In genomic region chr5:144231410-144231809, GRCm38 (mm10) we compare ENCODE assay signal across 14 mouse cellular contexts. TPM values are rescaled to one million over a fixed set of nuclear protein-coding genes. Genes with fewer than 3 reads are reported as not detected.
DNase-seq lines count a peak whose midpoint lies in the region; ATAC-seq and TF ChIP-seq lines count a peak whose summit lies in the region.
"Had no signal": no experiment of that assay in that cellular context is flagged by ENCODE, and none has a peak within 500 bp of the region (broad histone marks: within the 10 kb centered on the region; RNA-seq: fewer than 3 reads in every experiment).

No protein-coding gene starts in this region.

- H3K4me1 ChIP-seq in forebrain, postnatal 0 days (ENCODE audit: insufficient read depth) = no peaks in the 10 kb centered on the region
- H3K4me1 ChIP-seq in forebrain, embryonic 12.5 days = no peaks in the 10 kb centered on the region
- peaks cover 3% of the 10 kb centered on the region; the same call in 1 of the 2 replicates for H3K4me1 ChIP-seq in lung, adult 2 months (ENCODE audit: control insufficient read depth, insufficient read depth, low read length)
- H3K4me1 ChIP-seq: heart, embryonic 13.5 days; liver, embryonic 15.5 days had no signal

- no peak for ATAC-seq in forebrain, postnatal 0 days
- no peak for ATAC-seq in forebrain, embryonic 12.5 days (ENCODE audit: low FRiP score)
- ATAC-seq in neutrophil, adult 5-6 weeks (ENCODE audit: extremely low read depth, insufficient number of reproducible peaks, low FRiP score, poor library complexity, severe bottlenecking) = peak; percentile 74
- ATAC-seq: forebrain, embryonic 14.5 days had no signal

- no peak overlapping the region for H3K27ac ChIP-seq in forebrain, postnatal 0 days (ENCODE audit: low read depth, low read length)
- no peak overlapping the region for H3K27ac ChIP-seq in forebrain, embryonic 12.5 days
- H3K27ac ChIP-seq: heart, embryonic 13.5 days; liver, embryonic 15.5 days had no signal

- DNase-seq in forebrain, postnatal 0 days = no peak
- DNase-seq in lung, adult 2 months = no peak
- no peak for DNase-seq in lung, adult 18-20 months
- DNase-seq in brain, embryonic 14.5 days (ENCODE audit: low read depth) = peak; percentile 22
- no peak for DNase-seq in frontal cortex, postnatal 10 days (ENCODE audit: low spot score in 2 of 2)
- DNase-seq in ovary, adult 18-20 months (ENCODE audit: low spot score) = no peak
- DNase-seq: cerebellum, postnatal 36 days; kidney, adult 11 months had no signal

- H3K4me2 ChIP-seq in forebrain, postnatal 0 days (ENCODE audit: low read depth) = no peak overlapping the region
- H3K4me2 ChIP-seq in forebrain, embryonic 12.5 days = no peak overlapping the region
- H3K4me2 ChIP-seq: heart, embryonic 13.5 days; liver, embryonic 15.5 days had no signal

- H3K27me3 ChIP-seq in forebrain, postnatal 0 days (ENCODE audit: insufficient read depth, low read length) = no peaks in the 10 kb centered on the region
- H3K27me3 ChIP-seq in forebrain, embryonic 12.5 days = no peaks in the 10 kb centered on the region
- H3K27me3 ChIP-seq: heart, embryonic 13.5 days; liver, embryonic 15.5 days had no signal

- H3K9ac ChIP-seq in forebrain, postnatal 0 days = no peak overlapping the region
- H3K9ac ChIP-seq in forebrain, embryonic 12.5 days = no peak overlapping the region
- H3K9ac ChIP-seq: heart, embryonic 13.5 days; liver, embryonic 15.5 days had no signal

- no peak overlapping the region for H3K4me3 ChIP-seq in forebrain, postnatal 0 days (ENCODE audit: low read depth, low read length)
- H3K4me3 ChIP-seq in forebrain, embryonic 12.5 days (replicated peaks) = no peak overlapping the region
- no peak overlapping the region for H3K4me3 ChIP-seq in lung, adult 2 months (replicated peaks; ENCODE audit: extremely low read depth, low read depth, low read length)
- H3K4me3 ChIP-seq: heart, embryonic 13.5 days; liver, embryonic 15.5 days had no signal

- peak; percentile 41 for TF ChIP-seq CTCF in forebrain, postnatal 0 days (IDR thresholded peaks at IDR 0.05; ENCODE audit: low read depth)
- peak; percentile 47; the same call in 1 of the 2 replicates for TF ChIP-seq CTCF in lung, adult 2 months (IDR thresholded peaks at IDR 0.05; ENCODE audit: insufficient read depth, low read length)
- TF ChIP-seq CTCF in brain, embryonic 14.5 days (IDR thresholded peaks at IDR 0.05; ENCODE audit: borderline replicate concordance, extremely low read depth, insufficient read depth, insufficient read length) = peak; percentile 28; the same call in 1 of the 2 replicates

- no peaks in the 10 kb centered on the region for H3K9me3 ChIP-seq in forebrain, postnatal 0 days (ENCODE audit: low read length)
- H3K9me3 ChIP-seq in forebrain, embryonic 12.5 days = no peaks in the 10 kb centered on the region
- H3K9me3 ChIP-seq: liver, embryonic 15.5 days had no signal

- 56% methylated on average over 1 of the region's 1 CpGs for WGBS in forebrain, postnatal 0 days
- 82% methylated on average over 1 of the region's 1 CpGs for WGBS in forebrain, embryonic 12.5 days
- WGBS in lung, adult 2 months = 41% methylated on average over 1 of the region's 1 CpGs

- no peak for TF ChIP-seq POLR2A in lung, adult 2 months (IDR thresholded peaks at IDR 0.05; ENCODE audit: borderline replicate concordance, extremely low read depth, low read depth, low read length)
- TF ChIP-seq POLR2A in brain, embryonic 14.5 days (IDR thresholded peaks at IDR 0.05; ENCODE audit: borderline replicate concordance, extremely low read depth, insufficient read depth, insufficient read length, poor library complexity, severe bottlenecking) = no peak

- no peaks in the 10 kb centered on the region for H3K36me3 ChIP-seq in forebrain, postnatal 0 days (ENCODE audit: insufficient read depth)
- H3K36me3 ChIP-seq in forebrain, embryonic 12.5 days (replicated peaks) = no peaks in the 10 kb centered on the region
- H3K36me3 ChIP-seq: heart, embryonic 13.5 days; liver, embryonic 15.5 days had no signal

RNA-seq across cellular contexts. Expression of gene Tecpr1, which starts 8.0 kb away (rescaled TPM):
- 55.9 and 57.7 TPM in 2 replicates for total RNA-seq in forebrain, postnatal 0 days (2014; rRNA removed)
- 25.5 and 32.7 TPM in 2 replicates for polyA plus RNA-seq in forebrain, postnatal 0 days (2015; fragmentation: Nextera tagmentation; extraction: Ambion mirVana)
- 31.7 and 32.3 TPM in 2 replicates for polyA plus RNA-seq in forebrain, embryonic 12.5 days (2016; fragmentation: Nextera tagmentation; extraction: Ambion mirVana)
- polyA plus RNA-seq in lung, adult 2 months (2012; rRNA removed) = 107 and 117 TPM in 2 replicates
- 58.0 and 59.4 TPM in 2 replicates for polyA plus RNA-seq in brain, embryonic 14.5 days (2012; rRNA removed)
- total RNA-seq in neutrophil, adult 5-6 weeks (2017) = 43.5 and 48.3 TPM in 2 replicates

RNA-seq across cellular contexts. Expression of gene Bri3, which starts 12.8 kb away (rescaled TPM):
- 17.6 and 26.5 TPM in 2 replicates for total RNA-seq in forebrain, postnatal 0 days (2014; rRNA removed)
- polyA plus RNA-seq in forebrain, postnatal 0 days (2015; fragmentation: Nextera tagmentation; extraction: Ambion mirVana) = 138 and 151 TPM in 2 replicates
- polyA plus RNA-seq in forebrain, embryonic 12.5 days (2016; fragmentation: Nextera tagmentation; extraction: Ambion mirVana) = 126 and 139 TPM in 2 replicates
- polyA plus RNA-seq in lung, adult 2 months (2012; rRNA removed) = 164 and 182 TPM in 2 replicates
- polyA plus RNA-seq in brain, embryonic 14.5 days (2012; rRNA removed) = 97.3 and 129 TPM in 2 replicates
- total RNA-seq in neutrophil, adult 5-6 weeks (2017) = 29.8 and 39.1 TPM in 2 replicates

RNA-seq across cellular contexts. Expression of gene Bhlha15, which starts 41.3 kb away (rescaled TPM):
- 0.77 TPM in 1 of 2 replicates, not detected in the other for total RNA-seq in forebrain, postnatal 0 days (2014; rRNA removed)
- polyA plus RNA-seq in forebrain, postnatal 0 days (2015; fragmentation: Nextera tagmentation; extraction: Ambion mirVana) = 0.11 TPM in 1 of 2 replicates, not detected in the other
- 0.09 and 0.13 TPM in 2 replicates for polyA plus RNA-seq in forebrain, embryonic 12.5 days (2016; fragmentation: Nextera tagmentation; extraction: Ambion mirVana)
- polyA plus RNA-seq in lung, adult 2 months (2012; rRNA removed) = 1.1 and 1.6 TPM in 2 replicates
- polyA plus RNA-seq in brain, embryonic 14.5 days (2012; rRNA removed) = 0.03 and 0.11 TPM in 2 replicates
- total RNA-seq in neutrophil, adult 5-6 weeks (2017) = 0.47 and 0.74 TPM in 2 replicates
- polyA plus RNA-seq: C2C12 had no signal
